Mouse (Mus musculus) thymus, postnatal 10 days (tissue): ENCODE data around the gene Gm4513.
"Not testable (repeated sequence)": the region's sequence is repeated elsewhere in the genome, so short reads cannot be mapped to it uniquely, and the experiment has no call there.

Experiments
- DNase-seq, 2 experiments: peaks; one replicate each; pipeline ENCODE4 v3.0.0; 2021; ENCODE audit warnings: low spot score in 2 of 2

The Gm4513 gene

GRCm38 (mm10) chr7:20598921-20599320 lies at the start of gene Gm4513:
Gm4513 (minus strand) TSS chr7:20599021.
- DNase-seq, result not testable (repeated sequence)

GRCm38 (mm10) chr7:20576141-20576540 lies 22.7 kb downstream of the Gm4513 start, which contains the start of gene Gm4141:
Gm4141 (minus strand) TSS chr7:20576241.
- DNase-seq, result not testable (repeated sequence)

GRCm38 (mm10) chr7:20545657-20546056 lies 53.2 kb downstream of the Gm4513 start, which contains the start of gene Gm5726:
Gm5726 (minus strand) TSS chr7:20545757.
- not testable (repeated sequence) for DNase-seq
